Mouse (Mus musculus): ENCODE results near the gene Fcho2.

Gene Fcho2

GRCm38 (mm10) chr13:98715443-98715990 is 99.7 kb downstream of the Fcho2 start:
- DNase-seq (ENCODE audit: low spot score in 2 of 2) = no peak

- no peak for DNase-seq (ENCODE audit: low spot score in 2 of 2)
These were observed 104.6 kb downstream of the Fcho2 start for GRCm38 (mm10) chr13:98710655-98711054.

- no peak for DNase-seq (ENCODE audit: low spot score in 2 of 2)
These were observed 105.0 kb downstream of the Fcho2 start for GRCm38 (mm10) chr13:98710236-98710635.

GRCm38 (mm10) chr13:98705501-98705900 is 109.7 kb downstream of the Fcho2 start:
- DNase-seq (ENCODE audit: low spot score in 2 of 2) = no peak

- DNase-seq (ENCODE audit: low spot score in 2 of 2) = no peak
These were observed 111.5 kb downstream of the Fcho2 start for GRCm38 (mm10) chr13:98703786-98704185.

GRCm38 (mm10) chr13:98702361-98702760 is 112.9 kb downstream of the Fcho2 start:
- DNase-seq (ENCODE audit: low spot score in 2 of 2) = no peak

GRCm38 (mm10) chr13:98701309-98701675 is 114.0 kb downstream of the Fcho2 start:
- no peak for DNase-seq (ENCODE audit: low spot score in 2 of 2)

GRCm38 (mm10) chr13:98700661-98701308 is 114.5 kb downstream of the Fcho2 start:
- no peak for DNase-seq (ENCODE audit: low spot score in 2 of 2)

GRCm38 (mm10) chr13:98699982-98700540 is 115.2 kb downstream of the Fcho2 start:
- DNase-seq (ENCODE audit: low spot score in 2 of 2) = no peak

GRCm38 (mm10) chr13:98699051-98699744 is 116.1 kb downstream of the Fcho2 start:
- no peak for DNase-seq (ENCODE audit: low spot score in 2 of 2)

GRCm38 (mm10) chr13:98696716-98697115 is 118.5 kb downstream of the Fcho2 start:
- DNase-seq (ENCODE audit: low spot score in 2 of 2) = no peak

GRCm38 (mm10) chr13:98695546-98695945 is 119.7 kb downstream of the Fcho2 start:
- no peak for DNase-seq (ENCODE audit: low spot score in 2 of 2)

GRCm38 (mm10) chr13:98694773-98695314 is 120.4 kb downstream of the Fcho2 start, which contains the start of gene Tmem171:
Gene Tmem171 (minus strand): TSS chr13:98694834.
- no peak for DNase-seq (ENCODE audit: low spot score in 2 of 2)

- no peak for DNase-seq (ENCODE audit: low spot score in 2 of 2)
These were observed 121.9 kb downstream of the Fcho2 start for GRCm38 (mm10) chr13:98693316-98693715.

- DNase-seq (ENCODE audit: low spot score in 2 of 2) = no peak
These were observed 123.2 kb downstream of the Fcho2 start for GRCm38 (mm10) chr13:98691956-98692515.

- no peak for DNase-seq (ENCODE audit: low spot score in 2 of 2)
These were observed 124.4 kb downstream of the Fcho2 start for GRCm38 (mm10) chr13:98690886-98691285.

GRCm38 (mm10) chr13:98689605-98690290 is 125.5 kb downstream of the Fcho2 start:
- DNase-seq (ENCODE audit: low spot score in 2 of 2) = no peak

GRCm38 (mm10) chr13:98687931-98688330 is 127.3 kb downstream of the Fcho2 start:
- DNase-seq (ENCODE audit: low spot score in 2 of 2) = no peak

GRCm38 (mm10) chr13:98684144-98684900 is 130.9 kb downstream of the Fcho2 start:
- DNase-seq (ENCODE audit: low spot score in 2 of 2) = no peak

- no peak for DNase-seq (ENCODE audit: low spot score in 2 of 2)
These were observed 131.8 kb downstream of the Fcho2 start for GRCm38 (mm10) chr13:98683412-98683811.
